Mouse (Mus musculus): Measurements from ENCODE around the gene Gm9964. TPM values are rescaled to one million over a fixed set of nuclear protein-coding genes. Genes with fewer than 3 reads are reported as not detected.

Gm9964 gene
- total RNA-seq, 2 experiments from 2014 or later: not detected

DNA sequence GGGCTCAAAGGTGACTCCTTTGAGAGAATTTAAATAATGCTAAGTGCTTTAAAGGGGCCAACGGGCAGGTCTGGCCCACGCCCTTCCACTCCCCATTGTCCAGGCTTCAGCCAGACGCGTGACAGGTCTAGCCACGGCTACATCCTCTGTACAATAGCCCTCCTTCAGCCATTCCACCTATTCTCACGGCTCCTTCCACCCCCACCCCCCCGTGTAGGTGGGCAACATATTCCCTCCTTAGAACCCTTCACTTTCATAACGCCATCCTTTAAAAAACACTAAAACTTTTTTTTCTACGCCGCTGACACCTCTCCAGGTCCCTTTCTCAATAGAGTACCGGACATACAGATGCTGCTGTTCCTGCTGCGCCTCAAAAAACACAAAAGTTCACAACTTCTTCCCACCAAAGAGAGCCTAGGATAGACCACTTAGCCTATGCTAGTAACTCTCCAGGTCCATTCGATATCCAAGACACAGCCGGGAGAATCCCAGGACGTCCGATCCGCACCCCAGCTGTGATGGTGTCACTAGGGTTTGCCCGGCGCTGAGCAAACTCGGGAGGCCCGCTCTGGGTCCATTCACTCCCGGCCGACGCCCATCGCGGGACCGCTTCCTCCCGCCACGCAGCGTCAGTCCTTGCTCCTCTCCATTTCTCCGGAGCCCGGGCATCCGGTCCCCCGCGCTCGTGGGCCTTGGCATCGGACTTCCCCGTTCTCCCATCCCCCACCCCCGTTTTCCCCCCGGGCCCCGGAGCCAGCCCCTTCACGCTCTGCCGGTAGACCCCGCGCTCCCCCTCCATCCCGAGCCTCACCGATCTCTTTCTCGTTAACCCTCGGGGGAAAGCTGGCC, 42.9 kb downstream of the Gm9964 start:
- DNase-seq: peak; percentile 66 to 77

DNA sequence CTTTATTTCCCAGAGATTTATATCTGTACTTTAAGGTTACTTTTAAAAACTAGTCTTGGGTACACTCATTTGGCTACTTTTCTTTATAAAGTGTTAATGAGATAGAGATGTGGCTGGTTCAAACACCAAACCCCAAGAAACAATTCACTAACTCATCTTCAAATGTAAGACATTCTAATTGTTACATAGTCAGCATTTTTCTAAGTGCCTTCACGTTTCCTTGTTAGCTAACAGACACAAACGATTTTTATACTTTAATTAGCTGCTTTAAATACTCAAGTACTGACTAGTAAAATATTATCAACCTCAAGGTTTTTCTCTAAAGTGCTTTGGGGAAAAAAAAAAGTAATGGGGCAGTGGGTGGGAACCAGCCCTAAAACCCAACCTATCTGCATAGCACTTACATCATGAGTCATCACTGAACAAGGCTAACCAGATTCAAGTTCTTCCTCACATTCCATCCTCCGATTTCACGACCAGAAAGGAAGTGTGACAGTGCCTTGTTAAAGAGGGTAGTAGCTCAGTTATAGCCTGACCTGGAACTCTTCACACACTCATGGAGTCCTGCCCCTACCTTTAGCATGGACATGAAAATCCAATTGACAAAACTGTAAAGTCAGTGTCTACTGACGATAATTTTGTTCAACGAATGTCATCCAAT, 43.7 kb downstream of the Gm9964 start:
- peak in 1 of 2 experiments; percentile 50 for DNase-seq

Other genes with a start within 250 kb of the Gm9964 start
- gene Ksr1, start 150.5 kb downstream of the Gm9964 start, total RNA-seq (2021): 1 to 10 TPM; 5.7 to 5.8 TPM
- gene Wsb1, start 42.2 kb downstream of the Gm9964 start, total RNA-seq (2021): 10 to 100 TPM; 12.6 to 13.8 TPM
- gene Nf1, start 42.8 kb upstream of the Gm9964 start, total RNA-seq (2021): 10 to 100 TPM; 31.3 to 33.6 TPM
- not detected for gene Omg, start 207.2 kb upstream of the Gm9964 start, total RNA-seq (2021)
- 1 to 10 TPM in 1 of 2 experiments, under 1 TPM in 1; 0.30 to 2.2 TPM for gene Evi2b, start 226.9 kb upstream of the Gm9964 start, total RNA-seq (2021)
- not detected for gene Evi2, start 233.7 kb upstream of the Gm9964 start, total RNA-seq (2021)
- 1 to 10 TPM; 1.5 to 1.6 TPM for gene Evi2a, start 233.7 kb upstream of the Gm9964 start, total RNA-seq (2021)

Measured in heart, adult 18-20 months (tissue).